Mouse (Mus musculus): ENCODE results near the gene Phgdh. TPM values are rescaled to one million over a fixed set of nuclear protein-coding genes. Genes with fewer than 3 reads are reported as not detected.

Phgdh gene
- polyA plus RNA-seq, 1 experiment, result 18.4 TPM

DNA sequence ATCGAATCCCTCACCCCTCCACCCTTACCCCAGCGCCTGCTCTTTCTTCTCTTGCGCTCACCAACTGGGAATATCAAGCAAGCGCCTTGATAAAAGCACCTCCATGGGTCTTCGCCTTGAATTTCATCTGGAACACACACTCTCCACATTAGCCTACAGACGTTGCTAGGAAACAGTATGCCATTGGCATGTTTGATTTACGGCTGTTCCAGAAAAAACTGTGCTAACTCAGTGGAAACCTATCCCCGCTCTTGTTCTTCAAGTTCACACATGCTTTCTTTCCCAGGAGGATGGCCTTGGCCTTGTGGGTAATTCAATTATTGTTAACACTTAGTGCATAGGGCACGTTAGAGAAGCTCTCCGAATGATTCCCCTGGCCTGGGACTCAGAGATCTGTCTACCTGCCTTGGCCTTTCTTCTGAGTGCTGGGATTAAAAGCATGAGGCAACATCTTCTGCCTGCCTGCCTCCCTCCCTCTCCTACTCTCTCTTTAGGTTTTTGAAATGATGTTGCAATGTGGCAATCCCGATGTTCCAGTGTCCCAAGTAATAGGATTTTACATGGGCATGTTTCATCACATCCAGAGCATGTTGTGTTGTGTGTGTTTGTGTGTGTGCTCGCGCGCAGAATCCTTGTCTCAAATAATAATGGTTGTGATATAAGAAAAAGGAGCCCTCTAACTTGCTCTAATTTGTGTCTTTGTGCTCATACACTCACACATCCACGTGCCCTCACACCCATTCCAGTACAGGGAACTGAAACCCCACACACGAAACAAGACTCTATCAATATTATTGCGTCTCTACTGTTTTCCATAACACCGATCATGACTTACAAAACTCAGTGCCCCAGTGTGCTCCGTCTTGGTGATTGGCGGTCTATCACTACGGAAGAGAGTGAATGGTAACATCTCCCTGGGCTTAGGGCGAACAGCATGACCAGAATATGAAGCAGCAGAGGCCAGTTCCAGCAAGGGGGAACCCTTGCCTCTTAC, 2.8 kb downstream of the Phgdh start:
- 84% methylated on average over 22 of the region's 22 CpGs for WGBS
- H3K27ac ChIP-seq (ENCODE audit: insufficient read depth, low read depth, low read length), result no peak overlapping the region
- no peak overlapping the region for H3K4me3 ChIP-seq (ENCODE audit: low read depth, low read length)
- H3K27me3 ChIP-seq (ENCODE audit: control insufficient read depth, insufficient read depth, low read length), result 0 out of 2 replicates have a peak, but pooled peaks cover 2% of the 10 kb centered on the region
- H3K4me1 ChIP-seq (ENCODE audit: control insufficient read depth, insufficient read depth, insufficient read length, low read length), result peaks cover 8% of the 10 kb centered on the region
- TF ChIP-seq CTCF (IDR thresholded peaks at IDR 0.05; ENCODE audit: extremely low read depth, insufficient read length, insufficient replicate concordance, low read depth, low read length) (no peak), POLR2A (IDR thresholded peaks at IDR 0.05; ENCODE audit: low read depth, low read length) (no peak)
- H3K36me3 ChIP-seq (ENCODE audit: control insufficient read depth, insufficient read depth, low read length), result no peaks in the 10 kb centered on the region

GRCm38 (mm10) chr3:98335886-98336285, 3.9 kb downstream of the Phgdh start:
- peaks cover 8% of the 10 kb centered on the region for H3K4me1 ChIP-seq (ENCODE audit: control insufficient read depth, insufficient read depth, insufficient read length, low read length)
- H3K27me3 ChIP-seq (ENCODE audit: control insufficient read depth, insufficient read depth, low read length), result 0 out of 2 replicates have a peak, but pooled peaks cover 2% of the 10 kb centered on the region
- H3K36me3 ChIP-seq (ENCODE audit: control insufficient read depth, insufficient read depth, low read length), result no peaks in the 10 kb centered on the region; the same call in 1 of the 2 replicates
- H3K4me3 ChIP-seq (ENCODE audit: low read depth, low read length), result no peak overlapping the region
- no peak overlapping the region for H3K27ac ChIP-seq (ENCODE audit: insufficient read depth, low read depth, low read length)
- no peak for TF ChIP-seq POLR2A (IDR thresholded peaks at IDR 0.05; ENCODE audit: low read depth, low read length)
- no peak for TF ChIP-seq CTCF (IDR thresholded peaks at IDR 0.05; ENCODE audit: extremely low read depth, insufficient read length, insufficient replicate concordance, low read depth, low read length)
- 41% methylated on average over 7 of the region's 7 CpGs for WGBS

GRCm38 (mm10) chr3:98335331-98335730, 4.5 kb downstream of the Phgdh start:
- TF ChIP-seq POLR2A (IDR thresholded peaks at IDR 0.05; ENCODE audit: low read depth, low read length) (no peak), CTCF (IDR thresholded peaks at IDR 0.05; ENCODE audit: extremely low read depth, insufficient read length, insufficient replicate concordance, low read depth, low read length) (no peak)
- Histone ChIP-seq H3K4me1 (ENCODE audit: control insufficient read depth, insufficient read depth, insufficient read length, low read length) (peaks cover 8% of the 10 kb centered on the region), H3K27ac (ENCODE audit: insufficient read depth, low read depth, low read length) (no peak overlapping the region)

DNA sequence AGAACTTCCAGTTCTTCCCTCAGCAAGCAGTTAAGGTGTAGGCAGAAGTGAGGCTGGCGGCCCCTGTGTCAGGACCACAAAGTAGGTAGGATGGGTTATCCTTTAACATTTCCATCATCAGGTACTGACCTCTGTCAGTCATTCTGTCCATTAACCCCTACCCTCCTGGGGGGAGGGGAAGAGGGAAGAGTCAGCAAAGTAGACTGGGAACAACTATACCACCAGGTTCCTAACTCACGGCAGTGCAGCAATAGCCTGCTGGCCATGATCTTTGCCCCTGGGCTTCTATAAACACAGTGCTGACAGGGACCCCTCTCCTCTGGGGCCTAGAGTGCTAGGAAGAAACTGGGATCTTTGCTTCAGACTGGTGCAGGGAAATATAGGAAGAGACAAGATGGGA, 5.8 kb downstream of the Phgdh start:
- no peak overlapping the region for H3K27ac ChIP-seq (ENCODE audit: insufficient read depth, low read depth, low read length)
- peaks cover 8% of the 10 kb centered on the region for H3K4me1 ChIP-seq (ENCODE audit: control insufficient read depth, insufficient read depth, insufficient read length, low read length)
- 0 out of 2 replicates have a peak, but pooled peaks cover 2% of the 10 kb centered on the region for H3K27me3 ChIP-seq (ENCODE audit: control insufficient read depth, insufficient read depth, low read length)
- 91% methylated on average over 2 of the region's 2 CpGs for WGBS
- H3K4me3 ChIP-seq (ENCODE audit: low read depth, low read length), result no peak overlapping the region
- TF ChIP-seq POLR2A (IDR thresholded peaks at IDR 0.05; ENCODE audit: low read depth, low read length) (no peak), CTCF (IDR thresholded peaks at IDR 0.05; ENCODE audit: extremely low read depth, insufficient read length, insufficient replicate concordance, low read depth, low read length) (no peak)
- no peaks in the 10 kb centered on the region; the same call in 1 of the 2 replicates for H3K36me3 ChIP-seq (ENCODE audit: control insufficient read depth, insufficient read depth, low read length)

More at GRCm38 (mm10) chr3:98335331-98335730, 4.5 kb downstream of the Phgdh start:
- 0 out of 2 replicates have a peak, but pooled peaks cover 2% of the 10 kb centered on the region for H3K27me3 ChIP-seq (ENCODE audit: control insufficient read depth, insufficient read depth, low read length)
- H3K4me3 ChIP-seq (ENCODE audit: low read depth, low read length), result no peak overlapping the region
- H3K36me3 ChIP-seq (ENCODE audit: control insufficient read depth, insufficient read depth, low read length), result no peaks in the 10 kb centered on the region; the same call in 1 of the 2 replicates

GRCm38 (mm10) chr3:98324235-98324634, 15.6 kb downstream of the Phgdh start:
- Histone ChIP-seq H3K4me3 (ENCODE audit: low read depth, low read length) (no peak overlapping the region), H3K27ac (ENCODE audit: insufficient read depth, low read depth, low read length) (no peak overlapping the region), H3K27me3 (ENCODE audit: control insufficient read depth, insufficient read depth, low read length) (no peaks in the 10 kb centered on the region), H3K36me3 (ENCODE audit: control insufficient read depth, insufficient read depth, low read length) (no peaks in the 10 kb centered on the region), H3K4me1 (ENCODE audit: control insufficient read depth, insufficient read depth, insufficient read length, low read length) (no peaks in the 10 kb centered on the region; the same call in 1 of the 2 replicates)
- no peak for TF ChIP-seq CTCF (IDR thresholded peaks at IDR 0.05; ENCODE audit: extremely low read depth, insufficient read length, insufficient replicate concordance, low read depth, low read length)
- TF ChIP-seq POLR2A (IDR thresholded peaks at IDR 0.05; ENCODE audit: low read depth, low read length), result no peak
- 61% methylated on average over 9 of the region's 9 CpGs for WGBS

DNA sequence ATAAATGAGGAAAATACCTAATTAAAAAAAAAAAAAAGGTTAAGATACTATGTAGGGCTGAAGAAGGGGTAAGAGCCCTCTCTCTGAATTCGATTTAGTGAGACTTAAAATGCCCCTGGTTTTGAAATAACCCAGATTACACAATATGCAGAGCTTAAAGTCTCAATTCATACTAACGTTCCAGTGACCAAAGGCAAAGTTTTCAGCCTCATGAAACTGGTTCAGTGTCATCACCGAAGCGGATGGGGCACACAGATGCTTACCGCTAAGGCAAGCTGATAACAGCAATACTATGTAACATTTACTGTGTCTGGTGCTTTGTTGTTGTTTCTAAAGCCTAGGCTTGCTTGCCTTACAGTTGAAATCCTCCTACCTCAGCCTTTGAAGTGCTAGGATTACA, 17.6 kb downstream of the Phgdh start:
- 89% methylated on average over 5 of the region's 5 CpGs for WGBS
- no peaks in the 10 kb centered on the region; the same call in 1 of the 2 replicates for H3K4me1 ChIP-seq (ENCODE audit: control insufficient read depth, insufficient read depth, insufficient read length, low read length)
- H3K27ac ChIP-seq (ENCODE audit: insufficient read depth, low read depth, low read length), result no peak overlapping the region
- H3K4me3 ChIP-seq (ENCODE audit: low read depth, low read length), result no peak overlapping the region
- TF ChIP-seq CTCF (IDR thresholded peaks at IDR 0.05; ENCODE audit: extremely low read depth, insufficient read length, insufficient replicate concordance, low read depth, low read length) (no peak), POLR2A (IDR thresholded peaks at IDR 0.05; ENCODE audit: low read depth, low read length) (no peak)
- no peaks in the 10 kb centered on the region for H3K27me3 ChIP-seq (ENCODE audit: control insufficient read depth, insufficient read depth, low read length)
- H3K36me3 ChIP-seq (ENCODE audit: control insufficient read depth, insufficient read depth, low read length), result no peaks in the 10 kb centered on the region

DNA sequence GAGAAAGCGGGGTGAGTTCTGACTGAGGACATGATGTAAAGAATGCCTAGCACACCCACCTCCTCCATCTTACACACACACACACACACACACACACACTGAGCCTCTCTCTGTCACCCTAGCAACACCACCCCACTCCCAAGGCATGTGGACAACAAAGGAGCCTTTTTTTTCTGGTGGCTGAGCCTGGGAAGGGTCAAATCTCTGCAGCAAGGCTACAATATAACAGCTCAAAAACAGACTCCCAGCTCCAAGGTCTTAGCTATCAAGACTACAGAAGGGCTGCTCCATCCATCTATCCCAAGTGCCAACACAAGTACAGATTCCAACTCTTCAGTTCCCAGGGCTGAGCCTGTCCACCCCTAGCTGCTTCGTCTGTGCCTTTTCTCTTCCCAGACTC, 20.6 kb downstream of the Phgdh start:
- 88% methylated on average over 2 of the region's 2 CpGs for WGBS
- no peaks in the 10 kb centered on the region for H3K36me3 ChIP-seq (ENCODE audit: control insufficient read depth, insufficient read depth, low read length)
- no peaks in the 10 kb centered on the region; the same call in 1 of the 2 replicates for H3K4me1 ChIP-seq (ENCODE audit: control insufficient read depth, insufficient read depth, insufficient read length, low read length)
- H3K27me3 ChIP-seq (ENCODE audit: control insufficient read depth, insufficient read depth, low read length), result no peaks in the 10 kb centered on the region
- H3K4me3 ChIP-seq (ENCODE audit: low read depth, low read length), result no peak overlapping the region
- no peak overlapping the region for H3K27ac ChIP-seq (ENCODE audit: insufficient read depth, low read depth, low read length)
- no peak for TF ChIP-seq POLR2A (IDR thresholded peaks at IDR 0.05; ENCODE audit: low read depth, low read length)
- TF ChIP-seq CTCF (IDR thresholded peaks at IDR 0.05; ENCODE audit: extremely low read depth, insufficient read length, insufficient replicate concordance, low read depth, low read length), result no peak

All from small intestine, adult 2 months (tissue).